Mouse (Mus musculus): ENCODE results near the gene Mapk11. TPM values are rescaled to one million over a fixed set of nuclear protein-coding genes. Genes with fewer than 3 reads are reported as not detected.
A peak's percentile ranks its signal among the peaks of the same experiment; 100 is the strongest.

Gene Mapk11
- total RNA-seq, 2 experiments from 2014 or later, result 61.8 to 63.5 TPM

- DNase-seq (ENCODE audit: extremely low spot score in 1 of 2, low spot score in 2 of 2), result peak; percentile 54 to 82
- H3K4me3 ChIP-seq, result peak overlapping the region; percentile 63
- intact Hi-C loops (cut with DNase I), result no loop called here
- H3K27ac ChIP-seq, result peak overlapping the region; percentile 87
- no peak for TF ChIP-seq CTCF (IDR thresholded peaks at IDR 0.05)
Measured at GRCm38 (mm10) chr15:89140048-89140658, 9.3 kb downstream of the Mapk11 start.

- Histone ChIP-seq H3K27ac (no peak overlapping the region), H3K4me3 (no peak overlapping the region)
- intact Hi-C loops (cut with DNase I), result no loop called here
- TF ChIP-seq CTCF (IDR thresholded peaks at IDR 0.05), result no peak
- DNase-seq (ENCODE audit: extremely low spot score in 1 of 2, low spot score in 2 of 2), result no peak
Measured at GRCm38 (mm10) chr15:89138531-89138930, 10.9 kb downstream of the Mapk11 start.

DNA sequence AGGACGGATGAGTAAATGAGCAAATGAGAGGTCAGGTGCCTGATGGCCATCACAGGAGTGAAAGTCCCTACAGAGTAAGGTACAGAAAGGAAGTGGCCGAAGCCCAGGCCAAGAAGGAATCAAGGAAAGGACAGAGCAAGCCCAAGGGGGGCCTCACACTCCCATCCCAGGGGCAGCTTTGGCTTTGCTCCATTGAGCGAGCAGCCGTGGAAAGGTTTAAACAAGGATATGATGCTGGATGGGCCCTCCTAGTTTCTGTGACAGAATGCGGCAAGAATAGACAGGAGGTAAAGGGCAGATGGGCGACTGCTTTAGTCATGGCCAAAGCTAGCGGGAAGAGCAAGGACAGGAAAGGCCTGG, 11.4 kb downstream of the Mapk11 start:
- DNase-seq (ENCODE audit: extremely low spot score in 1 of 2, low spot score in 2 of 2), result no peak
- intact Hi-C loops (cut with DNase I), result no loop called here
- Histone ChIP-seq H3K27ac (no peak overlapping the region), H3K4me3 (no peak overlapping the region)
- TF ChIP-seq CTCF (IDR thresholded peaks at IDR 0.05), result no peak

DNA sequence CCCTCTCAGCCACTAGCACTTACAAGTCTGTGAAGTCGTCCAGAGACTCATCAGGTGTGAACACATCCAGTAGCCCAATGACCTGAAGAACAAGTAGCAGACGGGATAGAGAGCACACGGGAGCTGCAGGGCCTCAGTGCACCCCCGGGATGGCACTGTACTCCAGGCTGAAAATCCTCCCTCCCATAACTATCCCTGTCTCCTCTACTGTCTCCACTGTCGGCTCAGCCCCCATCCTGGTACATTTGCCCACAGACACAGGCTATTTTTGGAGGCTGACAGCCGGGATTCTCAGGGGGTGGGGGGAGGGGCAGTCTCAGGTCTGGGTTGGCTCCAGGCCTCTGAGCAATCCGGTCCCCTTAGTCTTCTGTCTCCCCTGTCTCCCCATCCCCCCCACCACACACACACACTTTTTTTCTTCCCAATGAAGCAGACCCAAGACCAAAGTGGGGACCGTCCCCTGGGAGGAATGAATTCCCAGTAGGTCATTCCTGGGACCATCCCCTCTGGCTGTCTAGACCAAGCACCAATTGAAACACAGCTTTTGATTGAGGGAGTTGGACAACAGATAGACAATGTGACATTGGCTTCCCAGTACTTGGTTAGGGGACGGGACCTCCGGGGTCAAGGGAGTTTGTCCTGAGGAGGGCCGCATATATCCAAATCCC, 11.9 kb downstream of the Mapk11 start:
- intact Hi-C loops (cut with DNase I), result no loop called here
- DNase-seq (ENCODE audit: extremely low spot score in 1 of 2, low spot score in 2 of 2), result no peak
- Histone ChIP-seq H3K27ac (no peak overlapping the region), H3K4me3 (no peak overlapping the region)
- TF ChIP-seq CTCF (IDR thresholded peaks at IDR 0.05), result no peak

DNA sequence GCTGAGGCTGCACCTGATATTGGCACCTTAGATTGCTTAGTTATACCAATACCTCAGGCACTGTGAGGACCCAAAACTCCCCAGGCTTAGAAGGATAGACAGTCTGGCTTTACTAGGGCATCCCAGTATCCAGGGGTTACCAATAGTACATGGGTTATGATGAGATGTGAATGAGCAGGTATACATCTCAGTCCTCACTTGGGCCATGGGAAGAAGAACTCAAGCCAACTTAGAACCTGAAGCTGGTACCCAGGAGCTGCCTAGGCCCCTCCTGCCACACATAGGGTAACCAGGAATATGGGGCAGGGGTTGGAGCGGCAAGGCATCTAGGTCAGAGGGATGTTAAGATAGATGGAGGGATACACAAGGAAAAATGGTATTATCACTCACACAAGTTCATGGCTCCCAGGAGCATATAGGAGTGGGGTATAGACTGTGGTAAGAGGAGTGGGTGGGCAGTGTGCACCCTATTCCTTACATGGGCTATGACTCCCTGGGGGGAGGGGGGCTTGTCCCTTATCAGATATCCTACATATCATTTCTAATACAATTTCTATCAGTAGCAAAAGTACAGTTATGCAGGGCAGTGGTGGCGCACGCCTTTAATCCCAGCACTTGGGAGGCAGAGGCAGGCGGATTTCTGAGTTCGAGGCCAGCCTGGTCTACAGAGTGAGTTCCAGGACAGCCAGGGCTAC, 12.8 kb downstream of the Mapk11 start:
- no peak overlapping the region for H3K27ac ChIP-seq
- H3K4me3 ChIP-seq, result no peak overlapping the region
- intact Hi-C loops (cut with DNase I), result no loop called here
- DNase-seq (ENCODE audit: extremely low spot score in 1 of 2, low spot score in 2 of 2), result no peak
- TF ChIP-seq CTCF (IDR thresholded peaks at IDR 0.05), result no peak

DNA sequence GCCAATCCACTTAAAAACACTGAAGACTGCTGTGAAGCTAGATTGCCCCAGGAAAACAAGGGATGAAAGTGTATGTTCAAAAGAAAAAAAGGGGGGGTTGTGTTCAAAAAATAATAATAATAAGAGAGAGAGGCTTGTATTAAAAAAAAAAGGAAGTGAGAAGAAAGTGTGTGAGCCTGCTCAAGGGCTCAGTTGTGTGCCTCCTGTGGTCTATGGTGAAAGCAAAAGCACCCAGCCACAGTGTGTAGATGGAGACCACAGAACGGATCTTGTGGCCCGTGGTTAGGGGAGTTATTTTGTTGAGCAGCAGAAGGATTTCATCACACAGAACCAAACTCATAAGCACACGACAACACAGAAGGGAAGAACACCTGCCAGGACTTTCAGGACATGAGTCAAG, 18.1 kb downstream of the Mapk11 start:
- no peak overlapping the region for H3K27ac ChIP-seq
- H3K4me3 ChIP-seq, result no peak overlapping the region
- TF ChIP-seq CTCF (IDR thresholded peaks at IDR 0.05), result no peak
- DNase-seq (ENCODE audit: extremely low spot score in 1 of 2, low spot score in 2 of 2), result no peak
- intact Hi-C loops (cut with DNase I), result no loop called here

DNA sequence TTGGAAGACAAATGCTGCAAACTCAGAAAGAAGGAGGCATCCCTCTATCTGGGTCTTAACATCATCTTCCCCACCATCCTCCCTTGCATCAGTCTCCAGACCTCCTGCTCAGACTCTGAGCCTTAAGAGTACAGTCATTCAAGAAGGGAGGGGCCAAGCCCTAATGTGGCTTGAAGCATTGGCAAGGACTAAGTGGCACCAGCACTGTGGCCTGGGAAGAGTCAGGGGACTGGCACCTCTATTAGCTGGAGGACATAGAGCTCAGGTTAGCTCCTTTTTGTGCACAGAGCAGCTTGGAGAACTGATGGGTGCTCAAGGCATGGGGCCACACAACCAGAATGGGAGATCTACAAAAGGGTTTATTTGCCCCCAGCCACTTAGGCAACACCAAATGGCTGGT, 19.2 kb downstream of the Mapk11 start:
- no peak for TF ChIP-seq CTCF (IDR thresholded peaks at IDR 0.05)
- intact Hi-C loops (cut with DNase I), result no loop called here

DNA sequence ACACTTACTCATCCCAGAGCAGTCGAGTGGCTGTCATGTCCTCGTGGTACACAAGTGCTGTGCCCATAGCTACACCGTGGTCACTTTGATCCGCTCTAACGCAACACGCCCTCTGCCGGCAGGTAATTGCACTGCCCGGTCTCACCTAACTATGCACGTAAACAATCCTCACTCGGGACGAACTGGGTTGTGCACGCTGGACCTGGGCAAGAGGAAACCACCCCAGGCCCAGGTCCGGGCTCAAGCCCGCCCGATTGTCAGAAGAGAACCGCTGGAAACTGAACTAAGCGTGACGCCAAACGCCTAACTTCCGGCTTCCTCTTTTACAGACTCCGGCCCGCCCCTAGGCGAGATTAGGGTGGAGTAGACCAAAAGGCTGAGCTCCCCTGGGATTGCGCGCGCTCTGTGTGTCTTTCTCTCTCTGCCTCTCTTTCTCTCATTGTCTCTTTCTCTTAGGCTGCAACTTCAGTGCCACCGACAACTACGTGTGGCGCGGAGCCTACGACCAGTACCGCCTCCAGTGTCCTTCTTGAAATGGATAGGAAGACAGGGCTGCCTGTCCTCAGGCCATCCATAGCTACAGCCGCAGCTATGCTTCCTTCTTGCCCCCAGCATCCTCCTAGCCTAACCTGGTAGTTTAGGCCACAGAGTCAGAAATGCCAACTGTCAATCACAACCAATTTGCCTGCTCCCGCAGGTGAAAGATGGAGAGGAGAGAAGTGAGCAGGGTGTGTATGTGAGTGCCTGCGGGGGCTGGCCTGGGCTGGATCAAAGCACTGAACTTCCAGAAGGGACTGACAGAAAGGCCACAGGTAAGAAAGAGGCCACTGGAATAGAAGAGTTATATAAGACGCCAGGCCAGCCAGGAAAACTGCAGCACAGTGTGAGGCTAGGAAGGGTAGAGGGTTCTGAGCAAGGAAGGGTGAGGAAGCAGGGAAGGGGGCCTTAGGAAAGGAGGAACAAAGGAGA, 20.8 kb downstream of the Mapk11 start, which contains the start of gene Hdac10:
Hdac10 (minus strand) TSS at position 319 of the 969 bp plus-strand sequence.
- peak within 1 kb of the TSS; percentile 95 for H3K27ac ChIP-seq
- intact Hi-C loops (cut with DNase I), result loop anchor here (2.0 kb wide), 1 partner anchor 82 kb away; the partner anchor contains the start of gene Ppp6r2
- DNase-seq (ENCODE audit: extremely low spot score in 1 of 2, low spot score in 2 of 2), result peak; percentile 81 to 86
- peak within 1 kb of the TSS; percentile 62 for H3K4me3 ChIP-seq
- TF ChIP-seq CTCF (IDR thresholded peaks at IDR 0.05), result peak; percentile 90

More for the DNA sequence above, 19.2 kb downstream of the Mapk11 start:
- DNase-seq (ENCODE audit: extremely low spot score in 1 of 2, low spot score in 2 of 2), result no peak
- no peak overlapping the region for H3K4me3 ChIP-seq
- no peak overlapping the region for H3K27ac ChIP-seq

DNA sequence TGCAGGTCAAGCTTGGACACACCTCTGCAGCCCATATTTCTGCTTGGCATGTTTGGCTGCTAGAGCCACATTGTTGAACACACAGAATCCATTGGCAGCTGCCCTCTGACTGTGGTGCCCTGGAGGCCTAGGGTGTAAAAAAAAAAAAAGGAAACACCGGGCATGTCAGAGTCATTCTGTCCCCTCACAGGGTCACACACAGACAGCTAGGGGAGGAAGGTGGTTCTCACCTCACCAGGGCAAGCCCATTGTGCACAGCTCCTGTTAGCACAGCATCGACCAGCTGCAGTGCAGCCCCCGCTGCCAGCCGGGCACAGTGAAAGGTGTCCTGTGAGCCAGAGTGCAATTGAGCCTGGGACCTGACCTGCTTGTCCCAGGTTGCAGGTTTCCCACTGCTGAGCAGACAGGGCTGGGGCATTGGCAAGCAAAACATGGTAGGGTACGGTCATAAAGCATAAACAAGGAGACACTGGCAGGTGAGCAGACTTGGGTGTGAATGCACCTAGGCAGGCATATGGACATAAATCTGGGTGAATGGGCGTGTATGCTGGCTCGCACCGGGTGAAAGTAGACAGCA, 22.0 kb downstream of the Mapk11 start:
- intact Hi-C loops (cut with DNase I), result no loop called here
- peak overlapping the region; percentile 62 for H3K4me3 ChIP-seq
- H3K27ac ChIP-seq, result peak overlapping the region; percentile 95; the same call in 1 of the 2 replicates
- no peak for TF ChIP-seq CTCF (IDR thresholded peaks at IDR 0.05)
- no peak for DNase-seq (ENCODE audit: extremely low spot score in 1 of 2, low spot score in 2 of 2)

DNA sequence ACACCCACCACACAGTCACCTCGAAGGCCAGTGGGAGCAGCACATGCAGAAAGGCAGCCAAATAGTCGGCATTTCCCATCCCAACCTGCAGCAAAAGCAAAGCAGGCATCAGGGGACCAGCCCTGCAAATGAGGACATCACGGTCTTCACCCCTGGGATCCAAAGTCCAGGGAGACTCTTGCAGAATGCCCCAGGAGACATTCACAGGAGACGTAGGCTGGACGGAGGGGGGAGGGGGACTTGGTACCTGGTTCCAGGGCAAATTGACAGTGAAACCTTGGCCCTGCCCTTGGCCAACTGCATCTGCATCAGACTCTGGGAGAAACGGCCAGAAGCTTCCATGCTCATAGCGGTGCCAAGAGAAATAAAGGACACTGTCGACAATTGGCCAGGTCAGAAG, 22.8 kb downstream of the Mapk11 start:
- DNase-seq (ENCODE audit: extremely low spot score in 1 of 2, low spot score in 2 of 2), result no peak
- no peak for TF ChIP-seq CTCF (IDR thresholded peaks at IDR 0.05)
- no peak overlapping the region for H3K27ac ChIP-seq
- intact Hi-C loops (cut with DNase I), result no loop called here
- H3K4me3 ChIP-seq, result no peak overlapping the region

DNA sequence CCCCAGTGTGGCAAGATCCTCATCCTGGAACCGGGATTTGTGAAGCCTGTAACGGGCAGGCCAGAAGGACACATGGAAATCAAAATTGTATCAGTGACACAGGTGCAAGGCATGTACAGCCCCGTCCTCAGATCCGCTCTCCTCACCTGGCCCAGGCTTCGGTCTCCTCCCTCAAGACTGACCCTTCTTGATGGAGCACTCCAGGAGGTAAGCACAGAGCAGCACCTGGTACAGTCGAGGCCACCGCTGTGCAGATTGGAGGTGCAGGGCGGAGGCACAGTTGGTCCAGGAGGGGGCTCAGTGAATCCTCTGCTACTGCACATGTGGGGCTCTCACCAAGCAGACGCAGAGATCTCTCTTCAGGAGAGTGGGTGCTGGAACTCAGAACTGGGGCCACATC, 24.1 kb downstream of the Mapk11 start:
- Histone ChIP-seq H3K27ac (no peak overlapping the region), H3K4me3 (no peak overlapping the region)
- intact Hi-C loops (cut with DNase I), result no loop called here
- peak in 1 of 2 experiments; percentile 7 for DNase-seq (ENCODE audit: extremely low spot score in 1 of 2, low spot score in 2 of 2)
- no peak for TF ChIP-seq CTCF (IDR thresholded peaks at IDR 0.05)

Data from left cerebral cortex, adult 2 months (tissue).